Comparison of ENCODE assay signal across 27 mouse cellular contexts in genomic region chr2:100088614-100089013, GRCm38 (mm10).
A peak's percentile ranks its signal among the peaks of the same experiment; 100 is the strongest.
DNase-seq lines count a peak whose midpoint lies in the region; ATAC-seq lines count a peak whose summit lies in the region.
"Had no signal": no experiment of that assay in that cellular context is flagged by ENCODE, and none has a peak within 500 bp of the region (broad histone marks: within the 10 kb centered on the region; RNA-seq: fewer than 3 reads in every experiment).

No protein-coding gene starts in this region.

- H3K9me3 ChIP-seq in kidney, embryonic 14.5 days (ENCODE audit: control insufficient read depth, low read length) = no peaks in the 10 kb centered on the region
- H3K9me3 ChIP-seq in limb, embryonic 13.5 days = no peaks in the 10 kb centered on the region
- no peaks in the 10 kb centered on the region for H3K9me3 ChIP-seq in limb, embryonic 10.5 days (replicated peaks)
- no peaks in the 10 kb centered on the region for H3K9me3 ChIP-seq in midbrain, embryonic 12.5 days
- H3K9me3 ChIP-seq in midbrain, embryonic 13.5 days = no peaks in the 10 kb centered on the region
- H3K9me3 ChIP-seq in limb, embryonic 15.5 days = no peaks in the 10 kb centered on the region
- H3K9me3 ChIP-seq: embryonic facial prominence, embryonic 15.5 days; G1E; hindbrain, embryonic 12.5 days; hindbrain, embryonic 15.5 days had no signal

- DNase-seq in kidney, postnatal 14 days = no peak
- no peak for DNase-seq in limb, embryonic 10.5 days (ENCODE audit: low spot score)
- DNase-seq: adrenal gland, postnatal 10 days; adrenal gland, postnatal 36 days; B cell, adult 2 months; cerebellum, adult 11 months; cerebellum, adult 2 months; cerebellum, postnatal 10 days; cerebellum, postnatal 36 days; embryo, embryonic 11 days; forebrain, postnatal 0 days; gastrocnemius, adult 2 months; gastrocnemius, postnatal 14 days; heart, adult 11 months had no signal

- H3K27me3 ChIP-seq in kidney, embryonic 14.5 days (ENCODE audit: control insufficient read depth, insufficient read depth, low read length) = no peaks in the 10 kb centered on the region
- no peaks in the 10 kb centered on the region for H3K27me3 ChIP-seq in limb, embryonic 13.5 days
- no peaks in the 10 kb centered on the region for H3K27me3 ChIP-seq in limb, embryonic 10.5 days (ENCODE audit: low read depth, poor library complexity, severe bottlenecking)
- no peaks in the 10 kb centered on the region for H3K27me3 ChIP-seq in midbrain, embryonic 12.5 days
- no peaks in the 10 kb centered on the region for H3K27me3 ChIP-seq in midbrain, embryonic 13.5 days
- H3K27me3 ChIP-seq in limb, embryonic 15.5 days = no peaks in the 10 kb centered on the region
- H3K27me3 ChIP-seq: CH12.LX; embryonic facial prominence, embryonic 15.5 days; hindbrain, embryonic 12.5 days; hindbrain, embryonic 15.5 days; Patski had no signal

- H3K27ac ChIP-seq in kidney, embryonic 14.5 days (ENCODE audit: low read depth, low read length) = no peak overlapping the region
- H3K27ac ChIP-seq in limb, embryonic 13.5 days = no peak overlapping the region
- H3K27ac ChIP-seq in limb, embryonic 10.5 days = no peak overlapping the region
- no peak overlapping the region for H3K27ac ChIP-seq in midbrain, embryonic 12.5 days (replicated peaks)
- no peak overlapping the region for H3K27ac ChIP-seq in midbrain, embryonic 13.5 days
- no peak overlapping the region for H3K27ac ChIP-seq in limb, embryonic 15.5 days
- H3K27ac ChIP-seq: embryonic facial prominence, embryonic 15.5 days; gastrocnemius, adult 2 months; hindbrain, embryonic 12.5 days; hindbrain, embryonic 15.5 days had no signal

- ATAC-seq in kidney, embryonic 14.5 days (ENCODE audit: low FRiP score, low TSS enrichment) = peak; percentile 69; the same call in 1 of the 2 replicates
- ATAC-seq in limb, embryonic 13.5 days (ENCODE audit: low FRiP score, low read depth) = peak; percentile 72; the same call in 1 of the 2 replicates
- ATAC-seq in midbrain, embryonic 12.5 days (ENCODE audit: low FRiP score, low read depth) = peak; percentile 60; the same call in 1 of the 2 replicates
- no peak for ATAC-seq in midbrain, embryonic 13.5 days
- 0 out of 2 replicates have a peak, but pooled peaks have one; percentile 4 for ATAC-seq in limb, embryonic 15.5 days (ENCODE audit: insufficient number of reproducible peaks, low FRiP score, low TSS enrichment, low read depth)
- ATAC-seq: forebrain, embryonic 14.5 days; forebrain, postnatal 0 days; Patski had no signal

- H3K4me2 ChIP-seq in kidney, embryonic 14.5 days (replicated peaks; ENCODE audit: low read depth, low read length) = no peak overlapping the region
- H3K4me2 ChIP-seq in limb, embryonic 13.5 days (replicated peaks) = no peak overlapping the region
- no peak overlapping the region for H3K4me2 ChIP-seq in midbrain, embryonic 12.5 days (replicated peaks)
- H3K4me2 ChIP-seq in midbrain, embryonic 13.5 days (replicated peaks) = no peak overlapping the region
- H3K4me2 ChIP-seq in limb, embryonic 15.5 days = no peak overlapping the region
- H3K4me2 ChIP-seq: embryonic facial prominence, embryonic 15.5 days; heart, embryonic 11.5 days; hindbrain, embryonic 12.5 days; hindbrain, embryonic 15.5 days had no signal

- H3K9ac ChIP-seq in kidney, embryonic 14.5 days (ENCODE audit: low read depth, low read length) = no peak overlapping the region
- H3K9ac ChIP-seq in limb, embryonic 13.5 days = no peak overlapping the region
- no peak overlapping the region for H3K9ac ChIP-seq in midbrain, embryonic 12.5 days (replicated peaks)
- no peak overlapping the region for H3K9ac ChIP-seq in midbrain, embryonic 13.5 days (replicated peaks)
- H3K9ac ChIP-seq in limb, embryonic 15.5 days = no peak overlapping the region
- H3K9ac ChIP-seq: embryonic facial prominence, embryonic 15.5 days; forebrain, postnatal 0 days; hindbrain, embryonic 12.5 days; hindbrain, embryonic 15.5 days had no signal

- H3K4me3 ChIP-seq in kidney, embryonic 14.5 days (ENCODE audit: low read length) = no peak overlapping the region
- no peak overlapping the region for H3K4me3 ChIP-seq in limb, embryonic 13.5 days
- no peak overlapping the region for H3K4me3 ChIP-seq in limb, embryonic 10.5 days
- no peak overlapping the region for H3K4me3 ChIP-seq in midbrain, embryonic 12.5 days
- H3K4me3 ChIP-seq in midbrain, embryonic 13.5 days (replicated peaks) = no peak overlapping the region
- no peak overlapping the region for H3K4me3 ChIP-seq in limb, embryonic 15.5 days
- H3K4me3 ChIP-seq: embryonic facial prominence, embryonic 15.5 days; gastrocnemius, adult 2 months; hindbrain, embryonic 12.5 days; hindbrain, embryonic 15.5 days had no signal

- 52% methylated on average over 4 of the region's 4 CpGs for WGBS in kidney, embryonic 14.5 days
- WGBS in limb, embryonic 13.5 days = 61% methylated on average over 4 of the region's 4 CpGs
- 87% methylated on average over 4 of the region's 4 CpGs for WGBS in limb, embryonic 10.5 days
- WGBS in midbrain, embryonic 12.5 days = 49% methylated on average over 4 of the region's 4 CpGs
- WGBS in midbrain, embryonic 13.5 days = 33% methylated on average over 4 of the region's 4 CpGs
- 72% methylated on average over 4 of the region's 4 CpGs for WGBS in limb, embryonic 15.5 days

- no peaks in the 10 kb centered on the region for H3K36me3 ChIP-seq in kidney, embryonic 14.5 days (ENCODE audit: control insufficient read depth, insufficient read depth, low read length)
- no peaks in the 10 kb centered on the region for H3K36me3 ChIP-seq in limb, embryonic 13.5 days
- H3K36me3 ChIP-seq in limb, embryonic 10.5 days = no peaks in the 10 kb centered on the region
- no peaks in the 10 kb centered on the region for H3K36me3 ChIP-seq in midbrain, embryonic 12.5 days
- H3K36me3 ChIP-seq in midbrain, embryonic 13.5 days = no peaks in the 10 kb centered on the region
- H3K36me3 ChIP-seq in limb, embryonic 15.5 days = no peaks in the 10 kb centered on the region
- H3K36me3 ChIP-seq: embryonic facial prominence, embryonic 15.5 days; G1E; hindbrain, embryonic 12.5 days; hindbrain, embryonic 15.5 days had no signal

- H3K4me1 ChIP-seq in kidney, embryonic 14.5 days (ENCODE audit: control insufficient read depth, insufficient read depth, low read length) = no peaks in the 10 kb centered on the region
- no peaks in the 10 kb centered on the region for H3K4me1 ChIP-seq in limb, embryonic 13.5 days
- no peaks in the 10 kb centered on the region for H3K4me1 ChIP-seq in limb, embryonic 10.5 days
- H3K4me1 ChIP-seq in midbrain, embryonic 12.5 days = no peaks in the 10 kb centered on the region
- H3K4me1 ChIP-seq in midbrain, embryonic 13.5 days (replicated peaks) = no peaks in the 10 kb centered on the region
- H3K4me1 ChIP-seq in limb, embryonic 15.5 days = no peaks in the 10 kb centered on the region
- H3K4me1 ChIP-seq: embryonic facial prominence, embryonic 15.5 days; hindbrain, embryonic 12.5 days; hindbrain, embryonic 15.5 days had no signal
